Mouse (Mus musculus): Measurements from ENCODE around the gene Vps16.

The Vps16 gene

DNA sequence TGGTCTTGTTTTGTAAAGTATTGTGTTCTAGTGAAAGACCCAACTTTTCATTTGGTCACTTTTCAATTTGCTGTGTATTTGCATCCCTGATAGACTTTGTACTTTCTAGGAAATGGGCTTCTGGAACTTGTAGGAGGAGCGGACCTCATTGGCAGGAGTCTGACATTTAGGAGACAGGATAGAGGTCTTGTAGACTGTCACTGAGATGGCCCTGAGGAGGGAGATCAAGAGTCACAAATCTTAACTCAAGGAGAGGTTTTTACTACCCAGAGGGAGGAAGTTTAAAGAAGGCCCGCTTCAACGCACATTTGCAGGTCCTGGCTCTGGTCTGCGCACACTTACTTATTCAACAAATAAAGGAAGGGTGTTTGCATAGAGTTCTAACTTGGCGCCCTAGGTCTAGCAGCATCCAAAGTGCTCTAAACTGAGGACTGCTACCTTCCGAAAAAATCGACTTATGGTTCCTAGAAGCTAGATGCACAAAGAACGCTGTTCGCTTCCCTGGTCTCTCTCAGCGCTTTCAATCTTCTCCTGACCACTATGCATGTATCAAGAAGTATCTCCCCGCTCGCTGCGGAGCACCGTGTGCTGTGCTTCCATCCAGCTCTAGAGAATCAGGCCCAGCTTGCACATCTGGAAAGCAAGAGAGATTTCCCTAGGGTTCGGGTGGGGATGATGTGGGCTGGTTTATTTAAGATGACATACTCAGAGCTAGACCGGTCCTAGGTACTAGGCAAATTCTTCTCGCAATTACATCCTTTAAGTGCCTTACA lies 25.1 kb downstream of the Vps16 start:
- Histone ChIP-seq H3K4me1 (replicated peaks; ENCODE audit: low read depth, low read length) (peaks cover 17% of the 10 kb centered on the region), H3K36me3 (ENCODE audit: insufficient read depth, low read length) (peaks cover 16% of the 10 kb centered on the region), H3K9me3 (ENCODE audit: low read length) (no peaks in the 10 kb centered on the region), H3K4me3 (replicated peaks; ENCODE audit: low read length) (peak overlapping the region; percentile 90), H3K27me3 (ENCODE audit: insufficient read depth, low read length) (peaks cover 37% of the 10 kb centered on the region)
- no peak for TF ChIP-seq POU5F1 (IDR thresholded peaks at IDR 0.05; ENCODE audit: borderline replicate concordance, low read length)

DNA sequence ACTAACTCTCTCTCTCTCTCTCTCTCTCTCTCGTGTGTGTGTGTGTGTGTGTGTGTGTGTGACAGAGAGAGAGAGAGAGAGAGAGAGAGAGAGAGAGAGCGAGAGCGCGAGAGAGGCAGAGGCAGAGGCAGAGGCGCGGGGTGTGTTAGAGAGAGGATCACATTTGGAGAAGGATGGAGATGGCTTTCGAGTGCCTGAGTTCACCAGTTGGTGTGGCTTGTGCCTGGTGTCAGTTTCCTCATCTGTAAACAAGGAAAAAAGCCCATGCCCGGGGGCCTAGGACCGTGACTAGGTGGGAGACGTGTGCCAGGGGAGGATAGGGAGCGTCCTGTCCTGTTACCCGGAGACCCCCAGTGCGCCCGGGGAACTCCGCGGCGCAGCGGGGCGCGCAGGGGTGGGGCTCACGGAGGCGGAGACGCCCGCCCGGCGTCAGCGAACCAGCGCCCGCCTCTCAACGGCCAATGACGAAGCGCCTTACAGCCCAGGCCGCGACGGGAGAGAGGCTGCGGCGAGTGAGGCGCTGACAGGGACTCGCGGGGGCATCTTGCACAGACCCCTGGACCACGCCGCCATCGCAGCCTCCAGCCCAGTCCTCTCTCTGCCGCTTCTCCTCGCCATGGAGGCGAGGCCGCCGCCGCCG lies 25.8 kb downstream of the Vps16 start, which contains the start of gene Ptpra:
TSS of gene Ptpra (plus strand) at position 485 of the 640 bp plus-strand sequence.
- Histone ChIP-seq H3K27me3 (ENCODE audit: insufficient read depth, low read length) (peaks cover 37% of the 10 kb centered on the region), H3K9me3 (ENCODE audit: low read length) (no peaks in the 10 kb centered on the region), H3K4me1 (replicated peaks; ENCODE audit: low read depth, low read length) (peaks cover 17% of the 10 kb centered on the region), H3K4me3 (replicated peaks; ENCODE audit: low read length) (peak within 1 kb of the TSS; percentile 90), H3K36me3 (ENCODE audit: insufficient read depth, low read length) (peaks cover 9% of the 10 kb centered on the region; the same call in 1 of the 2 replicates)
- TF ChIP-seq POU5F1 (IDR thresholded peaks at IDR 0.05; ENCODE audit: borderline replicate concordance, low read length) = no peak
- no peak for TF ChIP-seq NANOG (IDR thresholded peaks at IDR 0.05; ENCODE audit: borderline replicate concordance, low read length)
- no peak for TF ChIP-seq CTCF (conservative IDR thresholded peaks at IDR 0.05; ENCODE audit: low read length)

DNA sequence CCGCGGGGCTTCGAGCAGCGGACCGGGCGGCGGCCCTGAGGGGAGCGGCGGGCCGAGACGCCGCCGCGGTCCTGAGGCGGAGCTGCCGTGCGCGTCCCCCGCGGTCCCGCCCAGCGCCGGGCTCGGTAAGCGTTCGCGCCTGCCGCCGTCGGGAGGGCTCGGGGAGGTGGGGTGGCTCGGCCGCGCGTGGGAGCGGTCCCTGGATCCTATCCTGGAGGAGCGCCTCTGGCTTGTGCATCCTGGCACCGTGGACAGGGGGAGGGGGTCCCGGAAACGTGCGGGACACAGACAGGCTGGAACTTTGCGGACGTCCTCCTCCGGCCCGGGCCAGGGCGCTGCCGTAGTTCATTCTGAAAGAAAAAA lies 26.3 kb downstream of the Vps16 start:
- TF ChIP-seq POU5F1 (IDR thresholded peaks at IDR 0.05; ENCODE audit: borderline replicate concordance, low read length) = no peak
- no peak for TF ChIP-seq CTCF (conservative IDR thresholded peaks at IDR 0.05; ENCODE audit: low read length)
- no peak for TF ChIP-seq NANOG (IDR thresholded peaks at IDR 0.05; ENCODE audit: borderline replicate concordance, low read length)
- Histone ChIP-seq H3K4me1 (replicated peaks; ENCODE audit: low read depth, low read length) (peaks cover 17% of the 10 kb centered on the region), H3K27me3 (ENCODE audit: insufficient read depth, low read length) (peaks cover 37% of the 10 kb centered on the region), H3K9me3 (ENCODE audit: low read length) (no peaks in the 10 kb centered on the region), H3K36me3 (ENCODE audit: insufficient read depth, low read length) (peaks cover 5% of the 10 kb centered on the region; the same call in 1 of the 2 replicates), H3K4me3 (replicated peaks; ENCODE audit: low read length) (peak overlapping the region; percentile 90)

DNA sequence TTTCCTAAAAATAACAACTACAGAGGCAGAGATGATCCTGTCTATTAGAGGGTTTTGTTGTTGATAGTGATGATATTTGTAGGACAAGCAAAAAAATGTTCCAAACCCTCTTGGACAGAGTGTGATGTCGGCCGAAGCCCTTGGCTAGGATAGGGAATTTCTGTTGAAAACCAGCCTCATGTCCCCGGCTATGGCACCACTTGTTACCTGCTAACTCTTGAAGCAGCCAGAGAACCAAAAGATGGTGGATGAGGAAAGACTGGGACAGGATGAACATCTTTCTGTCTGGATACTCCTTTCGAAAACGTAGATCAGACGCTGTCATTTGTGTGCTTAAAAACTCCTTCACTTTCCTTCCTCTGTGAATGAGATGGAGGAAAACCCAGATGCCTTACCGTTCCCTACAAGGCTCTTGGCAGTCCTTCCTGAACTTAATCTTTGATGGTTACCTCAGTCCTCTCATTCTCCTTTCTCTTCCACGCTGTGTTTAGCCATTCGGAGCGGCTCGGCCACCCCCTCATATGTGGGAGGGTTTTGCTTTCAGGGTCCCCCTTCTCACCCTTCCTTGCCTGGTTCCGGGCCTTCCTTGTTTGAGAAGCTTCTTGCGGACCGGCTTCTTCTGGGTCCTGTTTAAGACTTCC lies 27.1 kb downstream of the Vps16 start:
- Histone ChIP-seq H3K27me3 (ENCODE audit: insufficient read depth, low read length) (peaks cover 37% of the 10 kb centered on the region), H3K4me1 (replicated peaks; ENCODE audit: low read depth, low read length) (peaks cover 17% of the 10 kb centered on the region), H3K4me3 (replicated peaks; ENCODE audit: low read length) (peak overlapping the region; percentile 90), H3K36me3 (ENCODE audit: insufficient read depth, low read length) (no peaks in the 10 kb centered on the region), H3K9me3 (ENCODE audit: low read length) (no peaks in the 10 kb centered on the region)
- no peak for TF ChIP-seq POU5F1 (IDR thresholded peaks at IDR 0.05; ENCODE audit: borderline replicate concordance, low read length)
- no peak for TF ChIP-seq CTCF (conservative IDR thresholded peaks at IDR 0.05; ENCODE audit: low read length)
- no peak for TF ChIP-seq NANOG (IDR thresholded peaks at IDR 0.05; ENCODE audit: borderline replicate concordance, low read length)

DNA sequence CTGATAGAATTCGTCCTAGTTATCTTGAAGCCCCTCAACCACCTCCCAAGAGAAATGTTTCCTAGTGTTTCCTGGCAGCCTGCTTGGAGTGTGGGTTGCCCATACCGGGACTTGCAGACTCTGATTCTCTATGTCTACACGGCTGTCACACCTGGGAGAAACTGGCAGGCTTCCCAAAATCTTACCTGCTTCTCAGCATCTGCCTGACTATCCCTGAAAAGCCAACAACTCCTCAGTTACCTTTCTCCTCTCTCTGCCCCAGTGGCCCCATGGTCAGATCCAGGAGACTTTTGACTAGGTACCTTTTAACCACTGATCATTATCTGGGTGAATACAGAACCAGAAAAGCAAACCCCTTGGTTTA lies 27.6 kb downstream of the Vps16 start:
- Histone ChIP-seq H3K4me1 (replicated peaks; ENCODE audit: low read depth, low read length) (peaks cover 17% of the 10 kb centered on the region), H3K27me3 (ENCODE audit: insufficient read depth, low read length) (peaks cover 37% of the 10 kb centered on the region), H3K4me3 (replicated peaks; ENCODE audit: low read length) (no peak overlapping the region), H3K36me3 (ENCODE audit: insufficient read depth, low read length) (no peaks in the 10 kb centered on the region), H3K9me3 (ENCODE audit: low read length) (no peaks in the 10 kb centered on the region)
- TF ChIP-seq CTCF (conservative IDR thresholded peaks at IDR 0.05; ENCODE audit: low read length) (no peak), NANOG (IDR thresholded peaks at IDR 0.05; ENCODE audit: borderline replicate concordance, low read length) (no peak), POU5F1 (IDR thresholded peaks at IDR 0.05; ENCODE audit: borderline replicate concordance, low read length) (no peak)

DNA sequence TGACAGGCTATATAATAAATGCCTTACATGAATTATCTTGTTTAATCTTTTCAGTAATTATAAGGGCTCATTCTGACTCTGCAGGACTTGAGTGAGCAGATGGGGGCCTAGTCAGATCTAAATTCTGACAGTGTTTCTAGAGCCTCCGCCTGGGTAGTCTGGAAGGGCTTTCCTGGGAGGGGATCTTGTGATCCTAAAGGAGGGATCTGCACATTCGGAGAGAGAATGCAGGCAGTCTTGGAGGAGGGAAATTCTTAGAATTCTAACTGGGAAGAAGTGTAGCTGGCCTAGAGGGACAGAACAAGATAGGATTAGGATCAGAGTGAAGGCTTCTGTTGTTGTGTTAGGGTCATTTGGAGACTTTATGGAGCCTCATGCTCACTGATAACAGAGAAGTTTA lies 28.1 kb downstream of the Vps16 start:
- Histone ChIP-seq H3K9me3 (ENCODE audit: low read length) (no peaks in the 10 kb centered on the region), H3K27me3 (ENCODE audit: insufficient read depth, low read length) (peaks cover 37% of the 10 kb centered on the region), H3K4me1 (replicated peaks; ENCODE audit: low read depth, low read length) (peaks cover 17% of the 10 kb centered on the region), H3K4me3 (replicated peaks; ENCODE audit: low read length) (no peak overlapping the region), H3K36me3 (ENCODE audit: insufficient read depth, low read length) (no peaks in the 10 kb centered on the region)
- TF ChIP-seq POU5F1 (IDR thresholded peaks at IDR 0.05; ENCODE audit: borderline replicate concordance, low read length) (no peak), CTCF (conservative IDR thresholded peaks at IDR 0.05; ENCODE audit: low read length) (no peak), NANOG (IDR thresholded peaks at IDR 0.05; ENCODE audit: borderline replicate concordance, low read length) (no peak)

DNA sequence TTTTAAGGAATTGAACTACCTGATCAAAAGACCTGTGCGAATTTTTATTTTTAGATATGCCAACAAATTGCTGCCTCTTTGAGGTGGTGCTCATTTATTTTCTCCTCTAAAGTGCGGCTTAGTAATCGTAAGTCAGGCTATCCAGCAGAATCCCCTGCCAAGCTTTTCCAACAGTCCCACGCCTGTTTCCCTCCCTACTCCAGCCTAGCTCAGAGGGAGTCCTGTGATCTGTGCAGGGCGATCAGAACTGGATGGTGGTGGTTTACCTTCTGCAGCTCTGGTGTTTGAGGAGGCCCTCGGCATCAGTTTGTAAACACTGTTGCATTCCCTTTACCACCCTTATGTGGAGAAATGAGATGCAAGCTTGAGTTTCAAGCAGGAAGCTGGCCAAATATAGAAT lies 29.3 kb downstream of the Vps16 start:
- peaks cover 17% of the 10 kb centered on the region for H3K4me1 ChIP-seq (replicated peaks; ENCODE audit: low read depth, low read length)
- H3K9me3 ChIP-seq (ENCODE audit: low read length) = no peaks in the 10 kb centered on the region
- no peaks in the 10 kb centered on the region for H3K36me3 ChIP-seq (ENCODE audit: insufficient read depth, low read length)
- TF ChIP-seq NANOG (IDR thresholded peaks at IDR 0.05; ENCODE audit: borderline replicate concordance, low read length) = no peak
- no peak for TF ChIP-seq CTCF (conservative IDR thresholded peaks at IDR 0.05; ENCODE audit: low read length)
- TF ChIP-seq POU5F1 (IDR thresholded peaks at IDR 0.05; ENCODE audit: borderline replicate concordance, low read length) = no peak
- H3K27me3 ChIP-seq (ENCODE audit: insufficient read depth, low read length) = peaks cover 31% of the 10 kb centered on the region
- no peak overlapping the region for H3K4me3 ChIP-seq (replicated peaks; ENCODE audit: low read length)

DNA sequence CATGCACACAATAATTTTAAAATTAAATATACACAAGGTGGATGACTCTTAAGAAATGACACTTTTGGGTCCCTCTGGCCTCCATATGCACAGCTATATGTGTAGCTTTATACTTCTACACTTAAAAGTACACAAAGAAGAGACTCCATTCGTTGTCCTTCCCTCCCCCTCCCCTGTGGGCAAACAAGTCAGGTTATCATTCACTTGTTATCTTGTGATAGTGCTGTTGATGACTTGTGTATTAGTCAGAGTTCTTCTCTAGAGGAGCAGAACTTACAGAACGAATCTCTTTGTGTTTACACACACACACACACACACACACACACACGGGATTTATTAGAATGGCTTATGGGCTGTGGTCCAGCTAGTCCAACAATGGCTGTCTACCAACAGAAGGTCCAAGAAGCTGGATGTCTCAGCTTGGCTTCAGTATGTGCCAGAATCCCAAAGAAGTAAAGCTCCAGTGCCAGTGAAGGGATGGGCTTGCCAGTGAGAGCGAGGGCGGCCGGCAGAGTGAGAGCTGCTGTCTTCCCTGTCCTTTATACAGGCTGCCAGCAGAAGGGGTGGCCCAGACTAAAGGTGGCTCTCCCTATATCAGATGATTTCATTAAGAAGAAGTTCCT lies 30.7 kb downstream of the Vps16 start:
- Histone ChIP-seq H3K9me3 (ENCODE audit: low read length) (no peaks in the 10 kb centered on the region), H3K4me1 (replicated peaks; ENCODE audit: low read depth, low read length) (peaks cover 9% of the 10 kb centered on the region; the same call in 1 of the 2 replicates), H3K36me3 (ENCODE audit: insufficient read depth, low read length) (no peaks in the 10 kb centered on the region), H3K27me3 (ENCODE audit: insufficient read depth, low read length) (peaks cover 19% of the 10 kb centered on the region), H3K4me3 (replicated peaks; ENCODE audit: low read length) (no peak overlapping the region)
- no peak for TF ChIP-seq POU5F1 (IDR thresholded peaks at IDR 0.05; ENCODE audit: borderline replicate concordance, low read length)
- no peak for TF ChIP-seq CTCF (conservative IDR thresholded peaks at IDR 0.05; ENCODE audit: low read length)
- no peak for TF ChIP-seq NANOG (IDR thresholded peaks at IDR 0.05; ENCODE audit: borderline replicate concordance, low read length)

All from E14TG2a.4 (cell line).